Mouse (Mus musculus) adrenal gland (tissue): ENCODE results near the gene Alg5.
"Not testable (repeated sequence)": the region's sequence is repeated elsewhere in the genome, so short reads cannot be mapped to it uniquely, and the experiment has no call there.

ENCODE experiments used
- intact Hi-C: fragments of 180-260 bp; cut with DNase I; formaldehyde crosslinking; loops from one replicate; pipeline ENCODE4 v1.15.1; 2025
- long read RNA-seq, 2 experiments: library from polyadenylated mRNA; unstranded; transcript quantifications; one replicate each; pipeline ENCODE4 v2.0.0; 2020; ENCODE audit warnings: borderline replicate concordance in 1 of 2; ENCODE audit not compliant: insufficient replicate concordance in 1 of 2

Gene Alg5
- long read RNA-seq, experiment 1, transcript Alg5-201 (10 exons, 1,471 nt) = major isoform, 137 of 145 reads
- long read RNA-seq, experiment 1, partial matches to known transcripts = 2 of 145 reads
- long read RNA-seq, experiment 1, other reads (novel, unspliced or antisense) = 4 of 145 reads
- long read RNA-seq, experiment 2, transcript Alg5-201 (10 exons, 1,471 nt) = major isoform, 156 of 166 reads
- long read RNA-seq, experiment 2, partial matches to known transcripts = 3 of 166 reads
- long read RNA-seq, experiment 2, other reads (novel, unspliced or antisense) = 2 of 166 reads

GRCm38 (mm10) chr3:54735247-54736046, at the start of gene Alg5, which contains the start of gene Exosc8:
TSS of gene Alg5 (plus strand) at chr3:54735539.
TSS of gene Exosc8 (minus strand) at chr3:54735393.
- intact Hi-C loops = loop anchor here (5.0 kb wide), 1 partner anchor 62 kb away; no protein-coding TSS in a partner anchor

GRCm38 (mm10) chr3:54687245-54687644, 48.1 kb upstream of the Alg5 start:
- intact Hi-C loops = loop anchor here (5.0 kb wide), 1 partner anchor 330 kb away; no protein-coding TSS in a partner anchor

GRCm38 (mm10) chr3:54689091-54689490, 46.2 kb upstream of the Alg5 start:
- intact Hi-C loops = loop anchor here (5.0 kb wide), 1 partner anchor 332 kb away; no protein-coding TSS in a partner anchor

GRCm38 (mm10) chr3:54692202-54693055, 42.9 kb upstream of the Alg5 start, which contains the start of gene Supt20:
TSS of gene Supt20 (plus strand) at chr3:54692807.
- intact Hi-C loops = no loop called here

GRCm38 (mm10) chr3:54693056-54693415, 42.3 kb upstream of the Alg5 start:
- intact Hi-C loops = no loop called here

- intact Hi-C loops = no loop called here
Observed at GRCm38 (mm10) chr3:54699759-54700301, 35.5 kb upstream of the Alg5 start.

GRCm38 (mm10) chr3:54704106-54704505, 31.2 kb upstream of the Alg5 start:
- intact Hi-C loops = not testable (repeated sequence)

GRCm38 (mm10) chr3:54708972-54709371, 26.4 kb upstream of the Alg5 start:
- intact Hi-C loops = no loop called here

- intact Hi-C loops = no loop called here
Observed at GRCm38 (mm10) chr3:54714253-54714652, 21.1 kb upstream of the Alg5 start, which contains the start of gene Gm21958. TSS of gene Gm21958 (minus strand) at chr3:54714353.

GRCm38 (mm10) chr3:54715461-54715860, 19.9 kb upstream of the Alg5 start:
- intact Hi-C loops = no loop called here

GRCm38 (mm10) chr3:54717348-54717747, 18.0 kb upstream of the Alg5 start:
- intact Hi-C loops = no loop called here

- intact Hi-C loops = no loop called here
Observed at GRCm38 (mm10) chr3:54718947-54719346, 16.4 kb upstream of the Alg5 start.

- intact Hi-C loops = no loop called here
Observed at GRCm38 (mm10) chr3:54723741-54724500, 11.4 kb upstream of the Alg5 start.

- intact Hi-C loops = no loop called here
Observed at GRCm38 (mm10) chr3:54725344-54725743, 10.0 kb upstream of the Alg5 start.

GRCm38 (mm10) chr3:54727588-54727987, 7.8 kb upstream of the Alg5 start:
- intact Hi-C loops = no loop called here

- intact Hi-C loops = no loop called here
Observed at GRCm38 (mm10) chr3:54728100-54728499, 7.2 kb upstream of the Alg5 start.

- intact Hi-C loops = no loop called here
Observed at GRCm38 (mm10) chr3:54731626-54732150, 3.7 kb upstream of the Alg5 start.

- intact Hi-C loops = no loop called here
Observed at GRCm38 (mm10) chr3:54732371-54732770, 3.0 kb upstream of the Alg5 start.

- intact Hi-C loops = loop anchor here (5.0 kb wide), 1 partner anchor 63 kb away; no protein-coding TSS in a partner anchor
Observed at GRCm38 (mm10) chr3:54734411-54735246, 710 bp upstream of the Alg5 start.
